Mouse (Mus musculus) ES-CJ7 (cell line): ENCODE data around the gene Ndufs7.

ENCODE experiments used
- DNase-seq: peaks from one replicate; pipeline ENCODE4 v3.0.0; 2011; ENCODE audit warnings: low read depth, low spot score

The Ndufs7 gene

DNA sequence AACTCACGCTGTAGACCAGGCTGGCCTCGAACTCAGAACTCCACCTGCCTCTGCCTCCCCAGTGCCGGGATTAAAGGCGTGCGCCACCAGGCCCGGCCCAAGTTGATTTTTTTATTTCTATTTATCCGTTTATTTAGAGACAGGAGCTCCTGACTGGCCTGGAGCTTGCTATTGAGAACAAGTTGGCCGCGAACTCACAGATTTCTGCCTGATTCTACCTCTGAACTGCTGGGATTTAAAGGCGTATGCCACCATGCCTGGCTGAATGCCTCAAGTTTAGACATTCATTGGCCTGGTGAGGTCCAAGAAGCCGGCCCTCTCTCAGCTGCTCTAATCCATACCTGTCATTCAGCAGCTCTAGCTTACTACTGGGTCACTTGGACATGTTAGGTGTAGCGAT, 13.2 kb downstream of the Ndufs7 start:
- DNase-seq, result no peak

GRCm38 (mm10) chr10:80262776-80263365, 13.9 kb downstream of the Ndufs7 start:
- no peak for DNase-seq

DNA sequence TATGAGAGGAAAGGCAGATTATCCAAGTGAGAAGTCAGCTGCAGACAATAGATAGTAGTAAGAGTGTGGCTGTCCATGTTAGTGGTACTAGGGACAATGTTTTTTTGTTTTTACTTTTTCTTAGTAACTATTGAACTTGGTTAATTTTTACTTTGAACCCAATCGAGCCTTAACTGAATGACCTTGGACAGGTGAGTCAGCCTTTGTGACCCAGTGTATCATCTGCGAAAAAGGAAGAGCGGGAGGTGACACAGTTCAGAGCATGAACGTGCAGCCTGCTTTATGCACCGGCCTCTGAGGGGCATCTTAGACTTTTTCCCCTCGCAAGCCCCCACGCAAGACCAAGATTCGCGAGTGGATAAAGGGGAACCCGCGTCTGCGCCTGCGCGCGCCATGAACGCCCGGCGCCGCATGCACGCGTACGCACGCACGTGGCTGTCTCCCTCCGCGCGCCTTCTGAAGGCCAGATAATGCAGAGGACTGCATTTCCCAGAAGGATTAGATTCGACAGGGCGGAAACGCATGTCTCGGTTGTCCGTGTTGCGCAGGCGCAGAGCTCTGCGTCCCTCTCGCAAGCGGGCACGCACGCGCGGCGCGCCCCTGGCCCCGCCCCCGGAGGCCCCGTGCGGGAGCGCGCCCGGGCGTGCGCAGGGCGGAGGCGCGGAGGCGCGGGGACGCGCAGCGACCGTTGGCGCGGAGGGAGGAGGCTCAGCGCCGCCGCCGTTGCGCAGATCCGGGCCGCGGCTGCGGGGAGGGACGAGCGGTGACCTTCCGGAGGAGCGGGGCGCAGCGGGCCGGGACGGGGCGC, 15.6 kb downstream of the Ndufs7 start:
- DNase-seq, result peak; percentile 99

- no peak for DNase-seq
Observed at GRCm38 (mm10) chr10:80265149-80265486, 16.2 kb downstream of the Ndufs7 start.

DNA sequence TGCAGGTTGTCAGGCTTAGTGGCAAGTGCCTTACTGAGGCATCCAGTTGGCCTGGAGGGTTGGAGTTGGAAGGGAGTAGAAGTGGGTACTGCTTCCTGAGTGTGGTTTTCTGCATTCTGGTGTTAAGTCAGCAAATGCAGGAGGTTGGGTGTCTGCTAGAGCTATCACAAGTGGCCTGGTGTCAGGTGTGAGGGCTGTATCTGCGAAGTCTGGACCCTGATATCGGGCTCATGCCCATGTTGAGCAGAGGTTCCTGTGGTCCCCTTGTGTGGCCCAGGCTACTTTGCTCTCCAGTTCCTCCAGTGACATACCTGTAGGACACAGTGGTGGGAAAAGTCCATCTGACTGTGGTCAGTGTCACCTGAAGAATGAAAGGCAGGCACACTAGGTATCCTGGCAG, 21.2 kb downstream of the Ndufs7 start:
- DNase-seq, result no peak

DNA sequence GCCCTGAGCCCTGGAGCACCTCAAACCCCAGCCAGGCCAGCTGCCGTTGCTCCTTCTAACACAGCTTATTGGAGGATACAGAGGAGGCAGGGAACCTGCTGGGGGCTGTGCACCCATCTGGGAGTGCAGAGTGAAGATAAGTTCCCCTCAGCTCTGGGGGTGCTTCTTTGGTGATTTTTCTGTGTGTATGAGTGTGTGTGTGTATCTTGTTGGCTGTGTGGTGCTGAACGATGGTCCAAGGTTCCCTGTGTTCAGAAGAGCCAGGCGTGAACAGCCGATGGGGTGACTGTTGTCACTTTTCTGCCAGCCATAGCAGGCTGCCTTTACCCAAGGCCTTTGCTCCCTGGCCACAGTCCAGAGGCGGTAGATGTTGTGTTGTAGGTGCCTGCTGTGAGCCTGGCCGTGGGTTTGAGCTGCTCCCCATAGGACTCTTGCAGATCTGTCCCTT, 21.8 kb downstream of the Ndufs7 start:
- DNase-seq, result no peak

- no peak for DNase-seq
Observed at GRCm38 (mm10) chr10:80271186-80271843, 22.4 kb downstream of the Ndufs7 start.

DNA sequence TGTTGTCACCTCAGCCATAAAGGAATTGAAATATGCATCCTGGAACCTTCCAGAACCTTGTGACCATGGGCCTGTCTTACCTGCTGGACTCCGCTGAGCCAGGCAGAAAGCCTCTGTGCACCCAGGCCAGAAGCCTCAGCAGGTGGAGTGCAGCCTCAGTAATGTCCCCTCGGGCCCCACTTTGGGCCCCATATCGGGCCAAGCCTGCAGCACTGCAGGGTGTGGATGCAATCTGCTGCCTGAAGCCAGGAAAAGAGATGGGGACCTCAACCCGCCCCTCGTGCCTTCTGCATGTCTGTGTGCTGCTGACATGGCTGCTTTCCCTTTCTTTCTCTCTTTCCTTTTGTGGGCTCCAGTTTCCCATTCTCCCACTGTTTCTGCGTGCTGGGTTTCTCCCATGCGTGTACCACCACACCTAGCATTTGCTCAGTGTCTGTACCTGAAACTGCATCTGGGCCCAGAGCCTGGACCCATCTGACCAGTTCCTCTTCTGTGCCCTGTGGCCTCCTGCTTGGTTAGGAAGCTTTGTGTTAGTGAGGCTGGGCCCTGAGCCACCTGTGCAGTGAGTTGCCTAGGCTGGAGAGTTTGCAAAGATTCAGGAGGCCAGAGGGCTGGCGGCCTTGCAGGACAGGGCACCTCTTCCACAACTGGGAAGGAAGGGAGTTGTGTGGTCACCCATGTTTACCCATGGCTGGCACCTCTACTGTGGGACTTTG, 23.1 kb downstream of the Ndufs7 start:
- no peak for DNase-seq

GRCm38 (mm10) chr10:80273847-80274246, 24.9 kb downstream of the Ndufs7 start:
- no peak for DNase-seq

DNA sequence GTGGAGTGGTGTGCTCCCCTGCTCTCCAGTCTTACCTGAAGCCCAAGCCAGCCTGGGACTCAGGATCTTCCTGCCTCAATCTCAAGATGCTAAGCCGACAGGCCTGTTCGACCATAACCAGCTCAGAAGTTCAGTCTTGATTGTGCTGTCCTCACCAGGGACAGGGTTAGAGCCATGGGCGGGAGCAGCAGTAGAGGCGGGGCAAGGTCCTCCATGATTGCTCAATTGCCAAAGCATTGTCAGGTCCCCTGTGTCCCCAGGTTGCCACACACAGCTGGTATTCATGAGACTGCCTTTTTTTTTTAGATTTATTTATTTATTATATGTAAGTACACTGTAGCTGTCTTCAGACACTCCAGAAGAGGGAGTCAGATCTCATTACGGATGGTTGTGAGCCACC, 27.3 kb downstream of the Ndufs7 start:
- DNase-seq, result no peak

GRCm38 (mm10) chr10:80278390-80278789, 29.5 kb downstream of the Ndufs7 start:
- DNase-seq, result no peak

DNA sequence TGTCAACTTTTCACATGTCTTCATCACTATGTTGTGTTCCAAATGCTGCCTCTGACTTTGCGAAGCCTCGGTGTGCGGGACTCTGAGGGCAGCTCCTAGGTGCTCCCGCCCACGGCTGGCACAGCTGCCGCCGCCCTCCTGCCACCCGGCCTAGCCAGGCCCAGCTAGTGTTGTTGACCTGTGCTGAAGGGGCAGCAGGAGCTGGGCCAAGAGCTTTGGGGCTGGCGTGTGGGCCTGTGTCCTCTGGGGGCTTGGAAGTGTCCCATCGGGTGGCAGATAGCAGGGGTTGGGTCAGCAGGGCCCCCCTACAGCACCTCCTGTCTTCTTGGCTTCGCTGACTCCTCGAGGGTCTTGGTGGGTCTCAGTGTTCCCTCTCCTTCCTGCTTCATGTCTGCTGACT, 30.4 kb downstream of the Ndufs7 start:
- DNase-seq, result no peak

- no peak for DNase-seq
Observed at GRCm38 (mm10) chr10:80281304-80281703, 32.4 kb downstream of the Ndufs7 start.

DNA sequence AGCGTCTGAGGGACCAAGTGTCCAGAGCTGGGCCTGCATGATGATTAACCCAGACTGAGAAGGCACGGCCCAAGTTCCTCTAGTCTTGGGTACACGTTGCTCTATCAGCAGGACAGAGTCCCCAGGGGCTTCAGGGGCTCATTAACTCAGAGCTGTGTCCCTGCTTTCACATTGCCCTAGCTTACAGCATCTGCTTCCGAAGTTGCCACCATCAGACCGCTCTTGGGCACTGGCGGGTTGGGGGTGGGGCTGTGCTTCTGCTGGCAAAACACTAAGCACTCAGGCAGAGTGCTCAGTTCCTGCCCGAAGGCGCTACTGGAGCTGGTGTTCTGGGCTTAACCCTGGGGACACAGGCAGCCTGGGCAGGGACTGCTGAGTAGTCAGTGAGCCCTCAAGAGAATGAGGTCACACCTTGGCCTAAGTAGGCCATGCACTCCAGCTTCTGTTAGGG, 33.0 kb downstream of the Ndufs7 start:
- no peak for DNase-seq

GRCm38 (mm10) chr10:80282481-80283441, 33.8 kb downstream of the Ndufs7 start:
- no peak for DNase-seq

- no peak for DNase-seq
Observed at GRCm38 (mm10) chr10:80285222-80286070, 36.5 kb downstream of the Ndufs7 start.

GRCm38 (mm10) chr10:80288097-80288496, 39.2 kb downstream of the Ndufs7 start:
- no peak for DNase-seq

GRCm38 (mm10) chr10:80288657-80289056, 39.7 kb downstream of the Ndufs7 start:
- peak; percentile 50 for DNase-seq

GRCm38 (mm10) chr10:80292251-80293146, 43.6 kb downstream of the Ndufs7 start, which contains the start of gene Rps15:
Rps15 (plus strand) TSS chr10:80292453.
- peak; percentile 97 for DNase-seq
